Mouse (Mus musculus): Measurements from ENCODE around the gene Scn8a.

GRCm38 (mm10) chr15:101075656-101076055 is 206.0 kb downstream of the Scn8a start:
- TF ChIP-seq GATA1 (IDR thresholded peaks at IDR 0.05; ENCODE audit: borderline replicate concordance, low read length) (no peak), FLI1 (IDR thresholded peaks at IDR 0.05; ENCODE audit: low read length) (no peak)

Measured in megakaryocyte, embryonic 14.5 days (primary cell).